Mouse (Mus musculus) heart, postnatal 4 days (tissue): ENCODE data around the gene Baiap2l1. TPM values are rescaled to one million over a fixed set of nuclear protein-coding genes. Genes with fewer than 3 reads are reported as not detected.
A peak's percentile ranks its signal among the peaks of the same experiment; 100 is the strongest.
"Not testable (repeated sequence)": the region's sequence is repeated elsewhere in the genome, so short reads cannot be mapped to it uniquely, and the experiment has no call there.

Source experiments
- DNase-seq: peaks from one replicate; pipeline ENCODE4 v3.0.0; 2021
- total RNA-seq, 2 experiments: library from RNA; stranded (reverse); gene quantifications; 2 replicates each; pipeline ENCODE4 v1.2.3; 2021

The Baiap2l1 gene
- 10 to 100 TPM; 13.6 to 15.5 TPM for total RNA-seq

GRCm38 (mm10) chr5:144357881-144358591, at the start of gene Baiap2l1:
Gene Baiap2l1, minus strand, starts transcription at chr5:144358112.
- peak; percentile 94 for DNase-seq

- no peak for DNase-seq
Measured at GRCm38 (mm10) chr5:144406256-144406655, 48.3 kb upstream of the Baiap2l1 start.

DNA sequence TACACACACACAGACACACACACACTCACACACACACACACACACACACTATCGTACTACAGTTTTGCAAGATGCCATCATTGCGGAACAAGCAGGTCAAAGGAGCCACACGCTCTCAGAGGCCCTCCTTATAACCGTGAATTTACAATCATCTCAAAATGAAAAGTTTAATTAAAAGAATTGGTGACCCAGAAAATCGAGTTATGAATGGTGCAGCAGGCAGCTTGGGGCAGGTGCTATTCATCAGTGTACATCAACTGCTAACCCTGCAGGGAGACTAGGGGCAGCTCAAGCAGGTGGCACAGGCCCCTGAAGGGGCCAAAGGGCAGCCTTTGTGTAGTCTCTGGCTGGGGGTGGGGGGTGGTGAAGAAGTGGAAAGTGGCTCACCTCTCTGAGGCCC, 42.9 kb upstream of the Baiap2l1 start:
- DNase-seq, result no peak

GRCm38 (mm10) chr5:144397566-144397965, 39.7 kb upstream of the Baiap2l1 start:
- no peak for DNase-seq

GRCm38 (mm10) chr5:144394142-144394541, 36.2 kb upstream of the Baiap2l1 start:
- no peak for DNase-seq

DNA sequence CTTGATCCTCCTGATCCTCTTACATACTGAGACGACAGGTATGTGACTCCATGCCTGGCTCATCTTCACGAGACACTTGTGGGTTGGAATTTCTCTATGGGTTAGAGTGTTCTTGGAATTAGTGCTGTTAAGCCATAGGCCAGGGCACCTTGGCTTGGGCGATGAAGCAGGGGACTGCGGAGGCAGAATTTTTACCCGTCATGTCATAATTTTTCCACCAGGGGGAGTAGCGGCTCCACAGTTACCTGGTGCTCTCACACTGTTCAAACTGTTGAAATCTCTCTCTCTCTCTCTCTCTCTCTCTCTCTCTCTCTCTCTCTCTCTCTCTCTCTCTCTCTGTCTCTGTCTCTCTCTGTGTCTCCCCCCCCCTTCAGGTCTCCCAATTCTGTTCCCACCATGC, 29.9 kb upstream of the Baiap2l1 start:
- peak; percentile 75 for DNase-seq

DNA sequence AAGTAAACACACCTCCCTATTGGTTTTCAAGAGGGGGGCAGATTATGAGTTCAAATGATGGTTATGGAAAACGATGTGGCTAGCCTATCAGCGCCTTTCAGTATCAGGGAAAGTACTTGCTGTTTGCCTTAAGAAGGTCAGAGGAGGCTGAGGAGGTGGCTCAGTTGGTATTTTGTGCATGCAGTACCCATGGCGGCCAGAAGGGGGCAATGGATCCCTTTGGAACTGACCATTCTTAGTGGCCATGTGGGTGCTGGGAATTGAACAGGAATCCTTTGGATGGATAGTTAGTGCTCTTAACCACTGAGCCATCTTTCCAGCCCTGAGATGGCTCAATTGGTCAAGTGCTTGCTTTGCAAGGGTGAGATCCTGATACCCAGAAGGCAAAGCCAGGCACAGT, 26.0 kb upstream of the Baiap2l1 start:
- no peak for DNase-seq

GRCm38 (mm10) chr5:144381782-144382181, 23.9 kb upstream of the Baiap2l1 start:
- DNase-seq, result peak; percentile 46

- DNase-seq, result no peak
Measured at GRCm38 (mm10) chr5:144380689-144381088, 22.8 kb upstream of the Baiap2l1 start.

GRCm38 (mm10) chr5:144379431-144379830, 21.5 kb upstream of the Baiap2l1 start:
- no peak for DNase-seq

GRCm38 (mm10) chr5:144372885-144373284, 15.0 kb upstream of the Baiap2l1 start:
- no peak for DNase-seq

DNA sequence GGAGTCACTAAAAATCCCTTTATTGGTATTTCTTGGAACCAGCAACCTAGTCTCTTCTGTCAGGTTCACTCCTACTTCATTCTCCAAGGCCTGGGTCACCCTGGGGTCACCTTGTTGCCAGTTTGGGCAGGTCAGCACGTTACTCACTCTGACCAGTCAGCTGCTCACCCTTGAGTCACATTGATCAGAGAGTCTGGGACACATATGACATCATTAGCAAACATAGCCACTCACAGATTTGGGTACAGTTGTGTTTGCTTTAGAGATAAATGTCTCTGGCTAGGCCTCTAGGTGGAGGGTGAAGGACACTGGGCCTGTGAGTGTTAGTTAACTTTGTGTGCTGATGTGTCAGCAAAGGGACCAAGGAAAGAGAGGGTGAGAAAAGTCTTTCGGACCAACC, 14.3 kb upstream of the Baiap2l1 start:
- DNase-seq, result peak; percentile 14

DNA sequence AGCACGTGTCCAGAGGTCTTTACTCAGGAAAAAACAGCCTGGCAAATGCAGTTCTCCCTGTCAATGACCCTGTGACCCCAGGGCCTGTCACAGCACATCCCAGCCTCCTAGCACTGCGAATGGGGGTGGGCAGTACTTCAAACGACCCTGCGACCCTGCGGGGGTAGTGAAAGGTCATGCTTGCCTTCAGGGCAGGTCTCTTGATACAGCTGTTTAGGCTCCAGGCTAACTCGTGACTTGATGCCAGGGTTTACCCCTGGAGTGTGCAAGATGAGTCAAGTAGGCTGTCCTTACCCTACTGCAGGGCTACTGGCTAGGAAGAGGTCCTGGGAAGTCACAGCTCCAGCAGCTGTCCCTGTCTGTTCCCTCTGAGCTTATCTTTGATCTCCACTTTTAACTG, 13.1 kb upstream of the Baiap2l1 start:
- DNase-seq, result no peak

DNA sequence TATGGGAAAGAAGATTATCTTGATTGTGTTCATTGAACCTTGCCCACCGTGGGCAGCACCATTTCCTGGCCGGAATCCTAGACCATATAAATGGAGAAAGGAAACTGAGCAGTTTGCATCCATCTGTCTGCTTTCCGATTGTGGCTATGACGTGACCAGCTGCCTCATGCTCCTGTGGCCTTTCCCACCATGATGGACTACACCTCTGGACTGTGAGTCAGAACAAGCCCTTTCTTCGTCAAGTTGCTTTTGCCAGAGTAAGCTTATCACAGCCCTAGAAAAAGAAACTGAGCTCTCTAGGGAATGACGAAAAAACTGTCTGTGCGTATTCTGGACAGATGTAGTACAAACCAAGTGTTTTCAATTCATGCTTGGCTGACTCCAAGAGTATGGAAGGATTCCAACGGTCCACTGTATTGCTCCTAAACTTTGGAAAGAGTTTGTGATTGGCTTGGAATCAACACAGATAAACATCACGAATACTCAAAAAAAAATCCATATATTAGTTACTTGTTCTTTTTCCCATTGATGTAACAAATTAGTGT, 10.8 kb upstream of the Baiap2l1 start:
- DNase-seq, result no peak

DNA sequence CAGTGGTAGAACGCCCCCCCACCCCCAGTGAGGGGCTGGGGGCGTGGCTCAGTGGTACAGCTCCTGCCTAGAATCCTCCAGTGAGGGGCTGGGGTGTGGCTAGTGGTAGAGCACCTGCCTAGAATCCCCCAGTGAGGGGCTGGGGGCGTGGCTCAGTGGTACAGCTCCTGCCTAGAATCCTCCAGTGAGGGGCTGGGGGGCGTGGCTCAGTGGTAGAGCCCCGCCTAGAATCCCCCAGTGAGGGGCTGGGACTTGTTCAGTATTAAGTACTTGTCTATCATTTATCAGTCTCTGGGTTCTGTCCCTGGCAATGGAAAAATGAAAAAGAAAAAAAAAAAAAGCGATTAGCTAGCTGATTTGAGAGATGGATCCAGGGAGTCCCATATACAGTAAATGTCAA, 8.6 kb upstream of the Baiap2l1 start:
- not testable (repeated sequence) for DNase-seq

DNA sequence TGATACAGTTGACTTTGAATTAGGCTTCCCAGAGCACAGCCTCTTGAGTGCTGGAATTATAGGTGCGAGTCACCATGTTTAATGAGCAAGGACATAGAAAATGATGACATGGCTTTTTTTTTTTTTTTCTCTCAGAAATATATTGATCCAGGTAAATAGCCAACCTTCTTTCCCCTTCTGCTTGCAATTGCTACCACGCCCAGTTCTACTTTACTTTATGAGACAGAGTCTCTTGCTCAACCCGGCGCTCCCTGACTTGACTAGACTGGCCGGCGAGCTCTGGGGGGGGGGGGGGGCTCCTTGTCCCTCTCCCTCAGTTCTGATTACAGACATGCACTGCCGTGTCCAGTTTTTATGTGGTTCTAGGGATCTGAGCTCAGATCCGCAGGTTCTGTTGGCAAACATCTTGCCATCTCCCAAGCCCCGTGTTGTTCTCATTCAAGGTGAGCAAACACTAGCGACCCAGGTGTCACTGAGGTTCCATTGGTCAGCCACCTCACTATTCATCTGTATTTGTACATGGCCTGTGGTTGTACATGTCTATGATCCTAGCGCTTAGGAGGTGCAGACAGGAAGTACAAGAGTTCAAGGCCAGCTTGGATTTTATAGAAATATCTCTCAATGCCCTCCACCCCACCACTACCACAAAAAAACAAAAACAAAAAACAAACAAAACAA, 6.9 kb upstream of the Baiap2l1 start:
- no peak for DNase-seq

DNA sequence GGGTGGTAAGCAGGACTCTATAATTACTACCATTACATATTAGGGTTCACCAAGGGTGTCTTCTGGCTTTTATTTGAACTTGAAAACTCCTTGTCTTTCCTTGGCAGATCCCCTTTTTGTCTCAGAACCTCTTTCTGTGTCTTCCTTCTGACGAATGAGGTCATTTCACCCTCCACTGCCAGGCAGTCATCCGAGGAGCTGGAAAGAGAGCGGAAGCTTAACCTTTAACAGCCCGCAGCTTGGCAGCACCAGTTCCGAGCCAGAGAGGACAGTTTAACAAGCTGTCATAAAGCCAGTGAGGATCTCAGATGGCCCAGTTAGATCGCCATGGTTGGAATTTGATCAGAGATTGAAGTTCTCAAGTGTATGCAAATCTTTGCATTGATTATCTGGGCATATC, 2.4 kb upstream of the Baiap2l1 start:
- no peak for DNase-seq

- no peak for DNase-seq
Measured at GRCm38 (mm10) chr5:144359886-144360285, 2.0 kb upstream of the Baiap2l1 start.

- DNase-seq, result no peak
Measured at GRCm38 (mm10) chr5:144358592-144358917, 643 bp upstream of the Baiap2l1 start.

DNA sequence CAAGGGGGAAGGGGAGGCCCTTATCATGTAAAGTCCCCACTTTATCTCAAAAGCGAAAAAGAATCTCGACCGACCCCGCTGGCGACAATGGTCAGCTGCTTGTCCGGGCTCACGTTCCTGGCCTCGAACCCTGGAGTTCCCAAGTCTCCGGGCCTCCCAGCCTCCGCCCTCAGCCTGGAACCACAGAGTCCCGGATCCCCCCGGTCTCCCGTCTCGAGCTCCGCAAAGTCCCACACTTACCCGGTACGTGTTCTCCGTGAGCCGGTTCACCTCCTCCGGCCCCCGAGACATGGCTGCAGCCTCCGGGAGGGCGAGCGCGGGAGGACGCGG, 396 bp downstream of the Baiap2l1 start:
- no peak for DNase-seq

GRCm38 (mm10) chr5:144356776-144357455, 996 bp downstream of the Baiap2l1 start:
- DNase-seq, result no peak

DNA sequence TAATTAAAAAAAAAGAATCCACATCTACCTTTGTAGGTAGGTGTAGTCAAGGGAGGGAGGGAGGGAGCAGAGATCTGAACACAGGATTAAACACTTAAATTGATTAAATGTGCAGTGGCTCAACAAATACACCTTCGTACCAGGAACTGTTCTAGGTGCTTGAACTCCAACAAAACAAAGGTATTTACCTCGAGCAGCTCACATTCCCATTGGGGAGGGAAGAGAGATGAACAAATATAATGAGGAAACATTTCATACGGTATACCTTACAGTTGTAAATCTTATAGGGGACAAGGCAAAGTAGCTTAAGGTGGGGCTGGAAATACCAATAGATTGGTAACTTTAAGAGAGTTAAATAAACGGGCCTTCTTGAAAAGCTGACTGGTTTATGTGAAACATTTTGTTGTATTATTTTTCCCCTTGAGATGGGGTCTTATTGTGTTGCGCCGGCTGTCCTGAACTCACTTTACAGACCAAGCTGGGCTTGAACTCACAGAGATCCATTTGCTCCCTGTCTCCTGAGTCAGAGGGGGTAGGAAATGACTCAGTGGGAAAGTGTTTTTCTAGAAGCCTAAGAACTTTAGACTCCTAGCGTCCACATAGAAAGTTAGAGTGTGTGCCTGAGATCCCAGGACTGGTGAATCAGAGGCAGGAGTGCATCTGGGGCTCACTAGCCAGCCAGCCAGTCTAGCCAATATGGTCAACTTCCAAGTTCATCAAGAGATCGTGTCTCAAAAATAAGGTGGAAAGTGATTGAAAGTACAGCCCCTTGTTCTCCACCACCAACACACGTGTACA, 5.5 kb downstream of the Baiap2l1 start:
- DNase-seq, result no peak

DNA sequence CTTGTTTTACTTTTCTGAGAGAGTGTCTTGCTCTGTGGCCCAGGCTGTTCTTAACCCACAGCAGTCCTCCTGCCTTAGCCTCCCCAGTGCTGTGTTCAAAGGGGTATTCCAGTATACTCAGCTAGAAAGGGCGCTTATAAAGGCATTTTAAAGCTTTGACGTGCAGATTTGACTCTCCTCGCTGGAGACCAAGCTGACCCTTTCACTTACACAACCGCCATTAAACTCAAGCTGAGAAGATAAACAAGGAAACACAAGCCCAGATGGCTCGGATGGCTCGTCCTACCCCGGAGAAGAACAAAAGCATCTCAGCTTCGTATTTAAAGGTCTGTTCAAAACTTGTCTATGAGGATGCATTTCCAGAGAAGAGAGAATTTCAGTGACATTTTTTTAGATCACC, 6.7 kb downstream of the Baiap2l1 start:
- no peak for DNase-seq
